Mouse (Mus musculus): Measurements from ENCODE around the gene Asb6. TPM values are rescaled to one million over a fixed set of nuclear protein-coding genes. Genes with fewer than 3 reads are reported as not detected.

Asb6 gene
- total RNA-seq, 2 experiments from 2014 or later: 8.2 to 23.9 TPM

Other genes starting within 250 kb of the Asb6 start
- 1.3 TPM in 1 of 2 replicates, not detected in the other for gene Cstad, start 235.3 kb downstream of the Asb6 start, total RNA-seq (2015)
- gene Cstad, start 235.3 kb downstream of the Asb6 start, total RNA-seq (2017): not detected in 2 replicates
- not detected in 2 replicates for gene 1700001O22Rik, start 26.7 kb downstream of the Asb6 start, total RNA-seq (2015)
- gene 1700001O22Rik, start 26.7 kb downstream of the Asb6 start, total RNA-seq (2017): not detected in 2 replicates
- 15.4 and 20.2 TPM in 2 replicates for gene Ntmt1, start 22.5 kb downstream of the Asb6 start, total RNA-seq (2015)
- 15.4 and 19.9 TPM in 2 replicates for gene Ntmt1, start 22.5 kb downstream of the Asb6 start, total RNA-seq (2017)
- not detected in 2 replicates for gene Prrx2, start 4.6 kb upstream of the Asb6 start, total RNA-seq (2015)
- gene Prrx2, start 4.6 kb upstream of the Asb6 start, total RNA-seq (2017): not detected in 2 replicates
- 0.17 and 1.1 TPM in 2 replicates for gene Ptges, start 99.5 kb upstream of the Asb6 start, total RNA-seq (2015)
- 0.71 and 2.6 TPM in 2 replicates for gene Ptges, start 99.5 kb upstream of the Asb6 start, total RNA-seq (2017)
- gene Tor1b, start 122.6 kb upstream of the Asb6 start, total RNA-seq (2015): 28.6 and 29.4 TPM in 2 replicates
- gene Tor1b, start 122.6 kb upstream of the Asb6 start, total RNA-seq (2017): 36.4 and 38.9 TPM in 2 replicates
- 63.5 and 65.1 TPM in 2 replicates for gene Tor1a, start 137.6 kb upstream of the Asb6 start, total RNA-seq (2015)
- gene Tor1a, start 137.6 kb upstream of the Asb6 start, total RNA-seq (2017): 71.7 and 96.5 TPM in 2 replicates
- gene BC005624, start 151.9 kb upstream of the Asb6 start, total RNA-seq (2015): 40.5 and 43.3 TPM in 2 replicates
- 68.0 and 73.9 TPM in 2 replicates for gene BC005624, start 151.9 kb upstream of the Asb6 start, total RNA-seq (2017)
- gene Usp20, start 151.9 kb upstream of the Asb6 start, total RNA-seq (2015): 1.9 and 2.2 TPM in 2 replicates
- 2.7 TPM in 2 replicates for gene Usp20, start 151.9 kb upstream of the Asb6 start, total RNA-seq (2017)

All from megakaryocyte progenitor cell, adult 5-6 weeks (primary cell).